In genomic region chr3:101885591-101885990, GRCm38 (mm10) we compare ENCODE assay signal across 8 mouse cellular contexts. TPM values are rescaled to one million over a fixed set of nuclear protein-coding genes. Genes with fewer than 3 reads are reported as not detected.
DNase-seq lines count a peak whose midpoint lies in the region; ATAC-seq lines count a peak whose summit lies in the region.

No protein-coding gene starts in this region.

- no peak overlapping the region for H3K27ac ChIP-seq in hindbrain, embryonic 15.5 days (replicated peaks)
- H3K27ac ChIP-seq in hindbrain, embryonic 12.5 days: no peak overlapping the region
- no peak overlapping the region for H3K27ac ChIP-seq in heart, embryonic 14.5 days (replicated peaks in 1 of 2; ENCODE audit: control insufficient read depth in 1 of 2, insufficient read depth in 1 of 2, low read depth in 2 of 2, low read length in 2 of 2)
- H3K27ac ChIP-seq in lung, embryonic 15.5 days: no peak overlapping the region

- H3K27me3 ChIP-seq in hindbrain, embryonic 15.5 days: no peaks in the 10 kb centered on the region
- H3K27me3 ChIP-seq in hindbrain, embryonic 12.5 days: no peaks in the 10 kb centered on the region
- H3K27me3 ChIP-seq in heart, embryonic 14.5 days (ENCODE audit: control insufficient read depth, insufficient read depth, low read length): no peaks in the 10 kb centered on the region
- no peaks in the 10 kb centered on the region for H3K27me3 ChIP-seq in lung, embryonic 15.5 days

- H3K9me3 ChIP-seq in hindbrain, embryonic 15.5 days: no peaks in the 10 kb centered on the region
- no peaks in the 10 kb centered on the region for H3K9me3 ChIP-seq in hindbrain, embryonic 12.5 days (replicated peaks)
- no peaks in the 10 kb centered on the region for H3K9me3 ChIP-seq in heart, embryonic 14.5 days (ENCODE audit: control insufficient read depth, low read length)
- H3K9me3 ChIP-seq in lung, embryonic 15.5 days: no peaks in the 10 kb centered on the region

- peaks cover 14% of the 10 kb centered on the region; the same call in 1 of the 2 replicates for H3K4me1 ChIP-seq in hindbrain, embryonic 15.5 days (replicated peaks)
- H3K4me1 ChIP-seq in hindbrain, embryonic 12.5 days: peaks cover 8% of the 10 kb centered on the region
- H3K4me1 ChIP-seq in heart, embryonic 14.5 days (ENCODE audit: control insufficient read depth in 2 of 2, insufficient read depth in 2 of 2, low read length in 2 of 2): peaks cover 0 to 2% of the 10 kb centered on the region in 2 experiments; a peak in 2 of 4 replicates
- H3K4me1 ChIP-seq in lung, embryonic 15.5 days: peaks cover 14% of the 10 kb centered on the region

- no peak overlapping the region for H3K4me3 ChIP-seq in hindbrain, embryonic 15.5 days
- H3K4me3 ChIP-seq in hindbrain, embryonic 12.5 days: no peak overlapping the region
- no peak overlapping the region for H3K4me3 ChIP-seq in heart, embryonic 14.5 days (ENCODE audit: control insufficient read depth in 1 of 2, insufficient read depth in 1 of 2, low read depth in 1 of 2, low read length in 2 of 2)
- H3K4me3 ChIP-seq in lung, embryonic 15.5 days: no peak overlapping the region

- H3K9ac ChIP-seq in hindbrain, embryonic 15.5 days: no peak overlapping the region
- no peak overlapping the region for H3K9ac ChIP-seq in hindbrain, embryonic 12.5 days
- H3K9ac ChIP-seq in heart, embryonic 14.5 days (ENCODE audit: low read length): no peak overlapping the region
- H3K9ac ChIP-seq in lung, embryonic 15.5 days: no peak overlapping the region

- DNase-seq in brain, adult 2 months (ENCODE audit: low read depth, low spot score): peak; percentile 62
- DNase-seq in embryo, embryonic 10 days (ENCODE audit: low spot score): no peak
- DNase-seq in embryo, embryonic 9.5 days (ENCODE audit: extremely low spot score): no peak

- WGBS in hindbrain, embryonic 15.5 days: 26% methylated on average over 3 of the region's 3 CpGs
- 39% methylated on average over 3 of the region's 3 CpGs for WGBS in hindbrain, embryonic 12.5 days
- 48% methylated on average over 3 of the region's 3 CpGs for WGBS in heart, embryonic 14.5 days
- WGBS in lung, embryonic 15.5 days: 31% methylated on average over 3 of the region's 3 CpGs

- H3K4me2 ChIP-seq in hindbrain, embryonic 15.5 days: no peak overlapping the region
- H3K4me2 ChIP-seq in hindbrain, embryonic 12.5 days (replicated peaks): no peak overlapping the region
- H3K4me2 ChIP-seq in heart, embryonic 14.5 days (ENCODE audit: low read length): no peak overlapping the region
- no peak overlapping the region for H3K4me2 ChIP-seq in lung, embryonic 15.5 days

- no peaks in the 10 kb centered on the region for H3K36me3 ChIP-seq in hindbrain, embryonic 15.5 days
- H3K36me3 ChIP-seq in hindbrain, embryonic 12.5 days: no peaks in the 10 kb centered on the region
- H3K36me3 ChIP-seq in heart, embryonic 14.5 days (ENCODE audit: control insufficient read depth, insufficient read depth, low read length): no peaks in the 10 kb centered on the region
- H3K36me3 ChIP-seq in lung, embryonic 15.5 days: 0 out of 2 replicates have a peak, but pooled peaks cover 2% of the 10 kb centered on the region

- ATAC-seq in hindbrain, embryonic 15.5 days (ENCODE audit: low FRiP score, low read depth): peak; percentile 75
- ATAC-seq in hindbrain, embryonic 12.5 days (ENCODE audit: low FRiP score): no peak
- peak; percentile 50; the same call in 1 of the 2 replicates for ATAC-seq in heart, embryonic 14.5 days (ENCODE audit: insufficient number of reproducible peaks, insufficient read depth, low FRiP score, low read depth)
- peak; percentile 89; the same call in 1 of the 2 replicates for ATAC-seq in lung, embryonic 15.5 days (ENCODE audit: borderline replicate concordance, extremely low read depth, low FRiP score, low TSS enrichment)
- ATAC-seq in inflammation-experienced regulatory T-cells, adult 6 months: no peak

RNA-seq across cellular contexts. Expression of gene Mab21l3, which starts 36.8 kb away (rescaled TPM):
- 0.13 and 0.47 TPM in 2 replicates for polyA plus RNA-seq in hindbrain, embryonic 15.5 days (2015; fragmentation: Nextera tagmentation; extraction: Ambion mirVana)
- 0.71 and 0.72 TPM in 2 replicates for polyA plus RNA-seq in hindbrain, embryonic 12.5 days (2016; fragmentation: Nextera tagmentation; extraction: Ambion mirVana)
- polyA plus RNA-seq in heart, embryonic 14.5 days (2014; fragmentation: Nextera tagmentation; extraction: Ambion mirVana): 0.09 and 0.13 TPM in 2 replicates
- polyA plus RNA-seq in lung, embryonic 15.5 days (2015; fragmentation: Nextera tagmentation; extraction: Ambion mirVana): 0.55 and 0.69 TPM in 2 replicates
- under 1 TPM in 1 of 3 experiments, not detected in 2; 0.21 TPM for polyA plus RNA-seq in inflammation-experienced regulatory T-cells, adult 6 months (2017; shearing (Covaris generic))

RNA-seq across cellular contexts. Expression of gene Slc22a15, which starts 38.7 kb away (rescaled TPM):
- polyA plus RNA-seq in hindbrain, embryonic 15.5 days (2015; fragmentation: Nextera tagmentation; extraction: Ambion mirVana): 5.6 and 5.8 TPM in 2 replicates
- polyA plus RNA-seq in hindbrain, embryonic 12.5 days (2016; fragmentation: Nextera tagmentation; extraction: Ambion mirVana): 9.3 and 10.4 TPM in 2 replicates
- 5.1 and 6.1 TPM in 2 replicates for polyA plus RNA-seq in heart, embryonic 14.5 days (2014; fragmentation: Nextera tagmentation; extraction: Ambion mirVana)
- polyA plus RNA-seq in lung, embryonic 15.5 days (2015; fragmentation: Nextera tagmentation; extraction: Ambion mirVana): 4.2 and 4.6 TPM in 2 replicates
- polyA plus RNA-seq in inflammation-experienced regulatory T-cells, adult 6 months (2017; shearing (Covaris generic)): 10 to 100 TPM; 10.2 to 18.0 (median 11.1) TPM

Comparison
In these comparisons a context has a peak if more than half of its experiments do, and no peak if none do; other contexts are left out.
1. ATAC-seq: peak in hindbrain, embryonic 15.5 days (single experiment), heart, embryonic 14.5 days (single experiment) and lung, embryonic 15.5 days (single experiment); none in hindbrain, embryonic 12.5 days (single experiment) and inflammation-experienced regulatory T-cells, adult 6 months (single experiment).